Mouse (Mus musculus): ENCODE measurements at regions not wholly inside any gene's neighbourhood (a gene's known extent, or its start where the extent isn't known, plus 50 kb on each side); places are given as distances from the start of the nearest gene placed in this dataset.
"Not testable (repeated sequence)": the region's sequence is repeated elsewhere in the genome, so short reads cannot be mapped to it uniquely, and the experiment has no call there.

GRCm38 (mm10) chr1:184669173-184669572, 63.2 kb downstream of the Hlx start:
- H3K27ac ChIP-seq (replicated peaks); H3K9ac ChIP-seq; H3K4me2 ChIP-seq; H3K9me3 ChIP-seq; H3K4me1 ChIP-seq (replicated peaks); H3K4me3 ChIP-seq; H3K27me3 ChIP-seq; ATAC-seq (ENCODE audit: low read depth); H3K36me3 ChIP-seq: not testable (repeated sequence)
- 91% methylated on average over 5 of the region's 5 CpGs for WGBS

GRCm38 (mm10) chr1:184668428-184668827, 64.0 kb downstream of the Hlx start:
- no peak for ATAC-seq (ENCODE audit: low read depth)
- H3K27me3 ChIP-seq, result no peaks in the 10 kb centered on the region
- H3K4me2 ChIP-seq, result no peak overlapping the region
- H3K4me3 ChIP-seq, result no peak overlapping the region
- H3K27ac ChIP-seq (replicated peaks), result no peak overlapping the region
- peaks cover 12% of the 10 kb centered on the region for H3K4me1 ChIP-seq (replicated peaks)
- H3K9ac ChIP-seq, result no peak overlapping the region
- H3K36me3 ChIP-seq, result no peaks in the 10 kb centered on the region
- WGBS, result 70% methylated on average over 1 of the region's 1 CpGs
- H3K9me3 ChIP-seq, result no peaks in the 10 kb centered on the region

DNA sequence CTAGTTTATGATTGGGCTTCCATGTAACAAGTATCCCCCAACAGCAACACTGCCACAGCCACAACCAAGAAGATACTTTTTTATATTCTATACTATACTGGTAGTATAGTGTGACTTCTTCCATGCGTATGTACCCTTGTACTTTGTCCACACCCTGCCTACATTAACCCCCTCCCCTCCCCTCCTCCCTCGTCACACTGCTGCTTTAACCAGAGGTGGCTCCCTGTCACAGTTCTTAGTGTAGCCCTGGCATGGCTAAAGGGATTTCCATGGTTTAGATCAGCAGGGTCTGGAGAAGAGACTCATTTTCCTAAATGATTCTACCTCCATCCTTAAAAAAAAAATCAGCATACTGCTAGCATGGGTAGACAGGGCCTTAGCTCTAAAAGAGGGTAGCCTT, 64.4 kb downstream of the Hlx start:
- no peak for ATAC-seq (ENCODE audit: low read depth)
- no peaks in the 10 kb centered on the region for H3K27me3 ChIP-seq
- H3K9ac ChIP-seq, result no peak overlapping the region
- H3K36me3 ChIP-seq, result no peaks in the 10 kb centered on the region
- no peak overlapping the region for H3K27ac ChIP-seq (replicated peaks)
- no peaks in the 10 kb centered on the region for H3K9me3 ChIP-seq
- 44% methylated on average over 2 of the region's 2 CpGs for WGBS
- peaks cover 16% of the 10 kb centered on the region for H3K4me1 ChIP-seq (replicated peaks)
- no peak overlapping the region for H3K4me3 ChIP-seq
- no peak overlapping the region for H3K4me2 ChIP-seq

DNA sequence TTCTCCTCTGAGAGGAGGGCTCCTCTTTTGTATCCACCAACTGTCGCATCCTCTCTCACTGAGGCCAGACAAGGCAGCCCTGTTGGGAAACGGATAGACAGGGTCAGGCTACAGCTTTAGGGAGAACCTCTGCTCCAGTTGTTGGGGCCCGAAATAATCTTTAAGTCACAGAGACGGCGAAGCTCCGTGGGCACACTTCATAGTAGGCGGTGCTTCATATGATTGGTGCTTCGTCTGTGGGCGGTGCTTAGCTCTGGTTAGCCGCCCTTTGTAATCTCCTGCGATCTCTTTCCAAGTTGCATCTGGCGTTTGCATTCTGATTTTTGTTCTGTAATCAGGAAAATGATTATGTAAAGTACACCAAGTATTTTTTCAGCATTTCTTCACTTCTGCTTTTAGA, 67.2 kb downstream of the Hlx start:
- no peak overlapping the region for H3K4me3 ChIP-seq
- WGBS, result 81% methylated on average over 12 of the region's 12 CpGs
- H3K4me1 ChIP-seq (replicated peaks), result peaks cover 20% of the 10 kb centered on the region
- H3K9me3 ChIP-seq, result no peaks in the 10 kb centered on the region
- H3K27ac ChIP-seq (replicated peaks), result no peak overlapping the region
- H3K36me3 ChIP-seq, result no peaks in the 10 kb centered on the region
- no peak overlapping the region for H3K4me2 ChIP-seq
- no peak overlapping the region for H3K9ac ChIP-seq
- no peak for ATAC-seq (ENCODE audit: low read depth)
- H3K27me3 ChIP-seq, result no peaks in the 10 kb centered on the region

DNA sequence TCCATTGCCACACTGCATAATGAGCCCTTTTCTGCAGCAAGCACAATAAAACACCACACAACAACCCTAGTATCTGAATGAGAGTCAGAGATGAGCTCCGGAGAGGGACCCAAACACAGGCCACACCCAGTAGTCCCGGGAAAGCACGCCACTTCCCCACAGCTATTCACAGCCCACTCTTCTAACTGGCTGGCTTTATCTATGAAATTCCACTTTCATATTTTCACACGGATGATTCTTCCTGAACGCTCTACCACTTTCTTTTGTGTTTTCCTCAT, 68.4 kb downstream of the Hlx start:
- Histone ChIP-seq H3K27ac (replicated peaks) (peak overlapping the region; percentile 67), H3K9ac (peak overlapping the region; percentile 31; the same call in 1 of the 2 replicates), H3K4me2 (peak overlapping the region; percentile 48), H3K4me1 (replicated peaks) (peaks cover 20% of the 10 kb centered on the region), H3K27me3 (no peaks in the 10 kb centered on the region), H3K9me3 (no peaks in the 10 kb centered on the region), H3K4me3 (no peak overlapping the region), H3K36me3 (no peaks in the 10 kb centered on the region)
- peak; percentile 56; the same call in 1 of the 2 replicates for ATAC-seq (ENCODE audit: low read depth)
- 27% methylated on average over 5 of the region's 5 CpGs for WGBS

DNA sequence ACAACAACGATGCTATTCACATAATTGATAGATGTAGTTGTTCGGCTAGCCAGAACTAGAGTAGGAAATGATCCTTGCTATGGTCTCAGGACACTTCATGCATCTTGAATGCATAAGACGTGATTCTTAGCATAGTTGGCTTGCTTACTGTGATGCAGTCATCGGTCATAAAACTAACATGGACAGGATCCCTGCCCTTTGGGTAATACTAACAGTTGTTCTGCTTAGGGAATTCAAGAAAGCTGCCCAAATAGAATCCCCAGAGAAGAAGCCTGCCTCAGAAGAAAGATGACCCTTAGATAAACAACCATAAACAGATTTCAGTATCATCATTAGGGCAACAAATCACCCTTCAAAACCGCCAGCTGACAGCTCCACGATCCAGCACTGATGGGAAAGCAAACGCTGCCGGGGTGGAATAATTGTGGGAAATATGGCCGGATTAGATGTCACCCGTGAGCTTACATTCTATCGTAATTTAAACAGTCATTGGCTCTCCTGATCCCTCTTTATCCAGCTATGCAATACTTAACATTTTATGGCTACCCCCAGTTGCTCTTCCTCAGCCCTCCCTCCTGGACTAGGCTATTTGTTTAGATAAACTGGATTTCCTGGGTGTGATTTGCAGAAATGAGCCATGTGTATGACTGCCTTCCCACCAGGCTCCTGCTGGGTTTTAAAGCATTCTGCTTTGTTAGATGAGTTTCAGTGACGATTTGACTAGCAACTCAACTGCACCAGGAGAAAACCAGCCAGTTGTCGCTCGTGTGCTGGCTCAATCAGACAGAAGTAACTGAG, 68.9 kb downstream of the Hlx start:
- Histone ChIP-seq H3K4me3 (no peak overlapping the region), H3K27me3 (no peaks in the 10 kb centered on the region)
- peak; percentile 84 for ATAC-seq (ENCODE audit: low read depth)

GRCm38 (mm10) chr1:184650541-184651105, 81.8 kb downstream of the Hlx start:
- Histone ChIP-seq H3K4me3 (no peak overlapping the region), H3K36me3 (no peaks in the 10 kb centered on the region), H3K4me1 (replicated peaks) (no peaks in the 10 kb centered on the region), H3K9ac (no peak overlapping the region), H3K27me3 (no peaks in the 10 kb centered on the region), H3K27ac (replicated peaks) (no peak overlapping the region), H3K4me2 (no peak overlapping the region), H3K9me3 (peaks cover 10% of the 10 kb centered on the region; the same call in 1 of the 2 replicates)
- 84% methylated on average over 4 of the region's 4 CpGs for WGBS
- ATAC-seq (ENCODE audit: low read depth), result no peak

More for the DNA sequence above, 68.9 kb downstream of the Hlx start:
- H3K9ac ChIP-seq, result peak overlapping the region; percentile 31; the same call in 1 of the 2 replicates
- H3K4me1 ChIP-seq (replicated peaks), result peaks cover 20% of the 10 kb centered on the region
- WGBS, result 12% methylated on average over 14 of the region's 14 CpGs
- no peaks in the 10 kb centered on the region for H3K9me3 ChIP-seq
- H3K4me2 ChIP-seq, result peak overlapping the region; percentile 48
- H3K36me3 ChIP-seq, result no peaks in the 10 kb centered on the region
- peak overlapping the region; percentile 67 for H3K27ac ChIP-seq (replicated peaks)

- Histone ChIP-seq H3K4me2 (no peak overlapping the region), H3K4me1 (replicated peaks) (no peaks in the 10 kb centered on the region), H3K4me3 (no peak overlapping the region), H3K9me3 (peaks cover 10% of the 10 kb centered on the region; the same call in 1 of the 2 replicates), H3K27ac (replicated peaks) (no peak overlapping the region; the same call in 1 of the 2 replicates), H3K36me3 (no peaks in the 10 kb centered on the region), H3K27me3 (no peaks in the 10 kb centered on the region), H3K9ac (no peak overlapping the region)
- no peak for ATAC-seq (ENCODE audit: low read depth)
- WGBS, result 83% methylated on average over 8 of the region's 8 CpGs
These were observed 84.4 kb downstream of the Hlx start for GRCm38 (mm10) chr1:184647920-184648540.

DNA sequence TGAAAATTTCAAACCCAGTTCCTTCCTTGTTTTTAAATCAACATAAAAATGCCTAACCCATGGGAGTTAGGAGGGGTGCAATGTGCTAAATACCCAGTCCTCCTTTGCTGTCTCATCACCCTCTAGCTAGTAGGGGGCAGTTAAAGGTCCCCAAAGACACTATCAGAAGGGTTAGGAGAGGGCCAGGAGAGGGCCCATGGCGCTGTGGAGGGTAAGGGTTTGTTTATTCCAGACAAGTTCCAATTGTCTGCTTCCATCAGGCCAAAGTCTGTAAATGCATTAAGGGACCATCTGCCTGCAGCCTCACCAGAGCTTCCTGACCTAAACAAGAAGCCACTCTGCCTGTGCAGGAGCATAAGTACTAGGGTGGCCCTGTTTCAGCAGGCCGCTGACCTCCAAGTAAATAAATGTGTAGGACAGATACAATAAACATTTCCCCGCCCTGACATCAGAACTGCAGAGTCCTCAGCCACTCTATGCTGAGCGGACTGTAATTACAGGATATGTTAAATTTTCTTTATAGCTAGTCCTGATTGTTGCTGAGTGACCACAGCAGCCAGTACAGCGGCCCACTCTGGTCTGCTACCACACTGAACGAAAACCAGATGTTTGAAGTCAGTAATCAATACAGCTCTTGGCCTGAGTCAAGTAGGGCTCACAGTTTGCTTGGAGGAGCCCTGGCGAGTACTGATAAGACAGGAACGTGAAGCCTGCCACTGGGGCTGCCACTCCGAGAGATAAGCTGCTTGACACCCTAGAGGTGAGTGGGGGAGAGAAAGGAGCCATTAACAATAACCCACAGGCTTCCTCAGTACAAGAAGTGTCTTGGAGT, 87.4 kb downstream of the Hlx start:
- no peak for ATAC-seq (ENCODE audit: low read depth)
- H3K9ac ChIP-seq, result no peak overlapping the region

DNA sequence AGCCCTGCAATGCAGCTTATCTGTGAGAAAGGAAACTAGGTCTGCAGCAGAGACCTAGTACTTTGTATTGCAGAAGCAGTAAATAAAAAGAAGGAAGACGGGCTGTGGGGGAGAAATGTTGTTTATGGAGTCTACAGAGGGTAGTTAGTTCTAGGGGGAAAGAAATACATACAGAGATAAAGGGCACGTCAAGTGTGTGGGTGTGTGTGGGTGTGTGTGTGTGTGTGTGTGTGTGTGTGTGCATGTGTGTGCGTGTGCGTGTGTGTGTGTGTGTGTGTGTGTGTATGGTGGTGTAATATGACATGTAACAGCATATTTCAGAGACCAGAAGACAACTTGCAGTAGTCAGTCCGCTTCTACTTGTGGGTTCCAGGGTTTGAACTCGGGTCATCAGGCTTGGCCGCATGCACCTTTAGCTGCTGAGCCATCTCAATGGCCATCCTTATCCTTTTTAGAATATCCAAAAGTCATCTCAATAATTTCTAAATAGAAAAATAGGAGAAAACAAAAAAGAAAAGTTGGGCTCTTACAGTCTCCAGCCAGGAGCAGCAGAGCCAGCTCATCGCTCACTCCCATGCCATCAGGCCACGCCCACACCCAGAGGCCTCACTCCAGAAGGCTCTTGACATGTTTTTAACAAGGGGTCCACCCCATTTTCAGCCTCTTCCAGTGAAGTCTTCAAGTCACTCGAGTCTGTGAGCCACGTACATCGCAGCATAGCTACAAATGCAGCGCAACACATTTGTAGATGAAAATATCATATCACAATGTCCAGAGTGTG, 101.5 kb downstream of the Hlx start:
- Histone ChIP-seq H3K4me1 (replicated peaks) (no peaks in the 10 kb centered on the region), H3K4me2 (no peak overlapping the region), H3K27ac (replicated peaks) (no peak overlapping the region), H3K27me3 (no peaks in the 10 kb centered on the region), H3K9me3 (no peaks in the 10 kb centered on the region), H3K4me3 (no peak overlapping the region), H3K36me3 (no peaks in the 10 kb centered on the region), H3K9ac (no peak overlapping the region)
- no peak for ATAC-seq (ENCODE audit: low read depth)
- 84% methylated on average over 13 of the region's 13 CpGs for WGBS

More for the DNA sequence above, 87.4 kb downstream of the Hlx start:
- H3K4me2 ChIP-seq, result no peak overlapping the region
- no peaks in the 10 kb centered on the region for H3K27me3 ChIP-seq
- peaks cover 10% of the 10 kb centered on the region; the same call in 1 of the 2 replicates for H3K9me3 ChIP-seq
- H3K27ac ChIP-seq (replicated peaks), result no peak overlapping the region
- H3K36me3 ChIP-seq, result no peaks in the 10 kb centered on the region
- WGBS, result 62% methylated on average over 9 of the region's 9 CpGs
- no peak overlapping the region for H3K4me3 ChIP-seq
- H3K4me1 ChIP-seq (replicated peaks), result no peaks in the 10 kb centered on the region

- 96% methylated on average over 9 of the region's 9 CpGs for WGBS
- no peak for ATAC-seq (ENCODE audit: low read depth)
These were observed 103.2 kb downstream of the Hlx start for GRCm38 (mm10) chr1:184629194-184629593.

More at GRCm38 (mm10) chr1:184629194-184629593, 103.2 kb downstream of the Hlx start:
- no peaks in the 10 kb centered on the region for H3K36me3 ChIP-seq
- no peaks in the 10 kb centered on the region for H3K4me1 ChIP-seq (replicated peaks)
- H3K27ac ChIP-seq (replicated peaks), result no peak overlapping the region
- H3K27me3 ChIP-seq, result no peaks in the 10 kb centered on the region
- H3K9ac ChIP-seq, result no peak overlapping the region
- H3K4me2 ChIP-seq, result no peak overlapping the region
- no peaks in the 10 kb centered on the region for H3K9me3 ChIP-seq
- no peak overlapping the region for H3K4me3 ChIP-seq

All from neural tube, embryonic 13.5 days (tissue).